Mouse (Mus musculus) heart, embryonic 15.5 days (tissue): Measurements from ENCODE around the gene Med21. TPM values are rescaled to one million over a fixed set of nuclear protein-coding genes. Genes with fewer than 3 reads are reported as not detected.

ENCODE experiments used
- ATAC-seq: fragments of 200-750 bp; cut with Nextera tagmentation; replicated peaks from 2 replicates; pipeline ENCODE4 v1.8.0; 2017; ENCODE audit warnings: low read depth, moderate TSS enrichment; ENCODE audit not compliant: insufficient number of reproducible peaks, insufficient read depth, low FRiP score
- H3K27ac ChIP-seq: fragments of 300-500 bp; sonication (generic); 2 replicates; pipeline ENCODE4 v1.5.1; 2015; ENCODE audit warnings: mild to moderate bottlenecking, inconsistent platforms
- H3K27me3 ChIP-seq: fragments of 300-500 bp; sonication (generic); 2 replicates; pipeline ENCODE4 v1.6.1; 2015; ENCODE audit warnings: inconsistent platforms
- H3K36me3 ChIP-seq: fragments of 300-500 bp; sonication (generic); 2 replicates; pipeline ENCODE4 v1.6.1; 2015; ENCODE audit warnings: mild to moderate bottlenecking, inconsistent platforms
- H3K4me1 ChIP-seq: fragments of 300-500 bp; sonication (generic); replicated peaks from 2 replicates; pipeline ENCODE4 v1.6.1; 2015; ENCODE audit warnings: inconsistent platforms
- H3K4me2 ChIP-seq: fragments of 300-500 bp; sonication (generic); 2 replicates; pipeline ENCODE4 v1.6.1; 2015; ENCODE audit warnings: inconsistent platforms, mild to moderate bottlenecking, moderate library complexity
- H3K4me3 ChIP-seq: fragments of 300-500 bp; sonication (generic); 2 replicates; pipeline ENCODE4 v1.5.1; 2015; ENCODE audit warnings: mild to moderate bottlenecking, inconsistent platforms
- H3K9ac ChIP-seq: fragments of 300-500 bp; sonication (generic); 2 replicates; pipeline ENCODE4 v1.6.1; 2015; ENCODE audit warnings: mild to moderate bottlenecking, inconsistent platforms
- H3K9me3 ChIP-seq: fragments of 300-500 bp; sonication (generic); replicated peaks from 2 replicates; pipeline ENCODE4 v1.6.1; 2016; ENCODE audit warnings: inconsistent platforms
- whole genome bisulfite sequencing: fragments of 180-500 bp; shearing (Covaris S2); methylation state at CpG from one replicate; pipeline ENCODE4 v1.1.7; 2015; ENCODE audit warnings: mixed read lengths; 5-methylcytosine and 5-hydroxymethylcytosine counted together
- polyA plus RNA-seq: library from polyadenylated mRNA; unstranded; fragments of >200 nt; fragmentation: Nextera tagmentation; extraction: Ambion mirVana; gene quantifications from 2 replicates; pipeline ENCODE4 v1.2.1, GENCODE M21; 2015

The Med21 gene
- 135 and 140 TPM in 2 replicates for polyA plus RNA-seq

DNA sequence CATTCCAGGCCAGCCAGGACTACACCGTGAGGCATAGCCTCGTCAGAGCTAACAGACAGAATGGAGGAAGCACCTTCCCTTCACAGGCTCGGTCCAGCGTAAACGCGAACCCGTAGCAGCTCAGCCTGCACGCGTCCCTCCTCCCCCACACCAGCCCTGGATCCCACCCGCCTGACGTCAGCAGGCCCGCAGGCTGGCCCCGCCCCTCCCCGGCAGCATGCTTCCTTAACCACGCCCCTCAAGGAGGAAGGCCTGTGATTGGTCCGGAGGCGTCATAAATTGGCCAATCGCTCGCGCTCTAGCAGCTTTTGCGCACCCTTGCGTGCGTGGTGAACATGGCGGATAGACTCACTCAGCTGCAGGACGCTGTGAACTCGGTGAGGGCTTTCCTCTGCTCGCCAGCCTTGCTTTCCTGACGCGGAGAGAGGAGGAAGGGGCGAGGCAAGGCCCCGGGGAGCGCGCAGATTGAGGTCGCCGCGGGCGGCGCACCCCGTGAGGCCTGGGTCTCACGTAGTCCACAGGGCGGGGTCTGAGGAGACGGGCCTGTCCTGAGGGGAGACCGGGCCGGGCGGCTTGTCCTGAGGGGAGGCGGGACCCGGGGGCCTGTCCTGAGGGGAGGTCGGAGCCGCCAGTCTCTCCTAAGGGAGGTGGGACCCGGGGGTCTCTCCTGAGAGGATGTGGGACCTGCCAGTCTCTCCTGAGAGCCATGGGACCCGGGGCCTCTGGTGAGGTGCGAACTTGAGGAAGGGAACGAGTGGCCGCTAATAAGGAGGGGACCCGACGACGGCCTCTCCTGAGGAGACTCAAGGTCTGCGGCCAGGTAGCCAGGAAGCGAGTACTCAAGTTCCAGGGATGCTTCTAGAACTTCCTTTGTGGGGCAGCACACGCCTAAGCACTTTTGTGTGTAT, at the start of gene Med21, which contains the start of gene Tm7sf3:
Gene Med21 (plus strand): TSS at position 272 of the 908 bp plus-strand sequence.
Gene Tm7sf3 (minus strand): TSS at position 549 of the 908 bp plus-strand sequence.
- Histone ChIP-seq H3K4me2 (peak within 1 kb of the TSS; percentile 80), H3K9ac (peak within 1 kb of the TSS; percentile 92), H3K9me3 (no peaks in the 10 kb centered on the region), H3K4me3 (peak within 1 kb of the TSS; percentile 87), H3K4me1 (peaks cover 8% of the 10 kb centered on the region), H3K27me3 (no peaks in the 10 kb centered on the region), H3K36me3 (no peaks in the 10 kb centered on the region; the same call in 1 of the 2 replicates), H3K27ac (peak within 1 kb of the TSS; percentile 95)
- peak; percentile 96 for ATAC-seq
- WGBS, result under 1% methylated on average over 60 of the region's 60 CpGs

GRCm38 (mm10) chr6:146602601-146603000, 39.7 kb upstream of the Med21 start:
- Histone ChIP-seq H3K4me1 (no peaks in the 10 kb centered on the region), H3K36me3 (peaks cover 78% of the 10 kb centered on the region), H3K9me3 (no peaks in the 10 kb centered on the region), H3K9ac (no peak overlapping the region), H3K4me2 (no peak overlapping the region), H3K27ac (no peak overlapping the region), H3K4me3 (no peak overlapping the region), H3K27me3 (no peaks in the 10 kb centered on the region)
- no peak for ATAC-seq
- WGBS, result 80% methylated on average over 4 of the region's 4 CpGs

DNA sequence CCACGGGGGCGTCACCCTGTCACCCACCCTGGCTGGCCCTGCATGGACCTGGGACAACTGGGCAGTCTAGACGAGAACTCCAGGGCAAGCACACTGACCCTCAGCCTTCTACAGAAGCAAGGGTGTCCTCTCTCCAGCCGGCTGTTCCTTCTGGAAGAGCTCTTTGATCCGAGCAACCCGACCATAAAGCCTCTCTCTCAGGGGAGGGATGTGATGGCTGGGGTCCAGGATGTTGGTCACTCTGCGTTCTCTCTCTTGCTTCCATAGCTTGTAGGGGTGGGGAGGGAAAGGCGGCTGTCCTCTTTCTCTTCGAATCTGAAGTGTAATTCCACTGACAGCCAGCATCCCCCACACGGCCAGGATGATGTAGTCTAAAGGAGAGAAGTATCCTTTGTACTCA, 38.7 kb upstream of the Med21 start:
- Histone ChIP-seq H3K4me1 (no peaks in the 10 kb centered on the region), H3K9me3 (no peaks in the 10 kb centered on the region), H3K4me3 (no peak overlapping the region), H3K27ac (no peak overlapping the region), H3K36me3 (peaks cover 85% of the 10 kb centered on the region), H3K27me3 (no peaks in the 10 kb centered on the region), H3K4me2 (no peak overlapping the region), H3K9ac (no peak overlapping the region)
- WGBS, result 75% methylated on average over 10 of the region's 10 CpGs
- no peak for ATAC-seq

DNA sequence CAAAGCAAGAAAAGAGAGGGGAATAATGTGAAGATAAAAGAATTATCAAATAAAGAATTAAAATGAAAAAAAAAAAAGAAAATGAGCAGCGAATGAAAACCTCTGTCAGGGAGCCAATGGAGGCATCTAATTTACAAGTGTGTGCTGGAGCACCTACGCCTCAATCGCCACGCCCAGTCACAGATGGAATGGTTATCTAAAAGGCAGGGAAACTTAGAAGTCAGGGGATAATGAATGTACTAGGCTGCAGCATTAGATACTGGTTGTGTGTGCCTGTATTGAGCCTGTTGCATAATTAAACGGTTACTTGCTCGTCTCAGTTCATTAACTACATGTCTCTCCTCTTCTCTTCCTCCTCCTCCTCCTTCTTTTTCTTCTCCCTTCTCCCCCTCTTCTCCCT, 31.0 kb upstream of the Med21 start:
- H3K9ac ChIP-seq, result no peak overlapping the region
- H3K4me1 ChIP-seq, result no peaks in the 10 kb centered on the region
- no peak overlapping the region for H3K4me3 ChIP-seq
- H3K36me3 ChIP-seq, result peaks cover 83% of the 10 kb centered on the region
- H3K27me3 ChIP-seq, result no peaks in the 10 kb centered on the region
- no peak for ATAC-seq
- WGBS, result 92% methylated on average over 6 of the region's 6 CpGs
- H3K27ac ChIP-seq, result no peak overlapping the region
- H3K4me2 ChIP-seq, result no peak overlapping the region
- no peaks in the 10 kb centered on the region for H3K9me3 ChIP-seq

DNA sequence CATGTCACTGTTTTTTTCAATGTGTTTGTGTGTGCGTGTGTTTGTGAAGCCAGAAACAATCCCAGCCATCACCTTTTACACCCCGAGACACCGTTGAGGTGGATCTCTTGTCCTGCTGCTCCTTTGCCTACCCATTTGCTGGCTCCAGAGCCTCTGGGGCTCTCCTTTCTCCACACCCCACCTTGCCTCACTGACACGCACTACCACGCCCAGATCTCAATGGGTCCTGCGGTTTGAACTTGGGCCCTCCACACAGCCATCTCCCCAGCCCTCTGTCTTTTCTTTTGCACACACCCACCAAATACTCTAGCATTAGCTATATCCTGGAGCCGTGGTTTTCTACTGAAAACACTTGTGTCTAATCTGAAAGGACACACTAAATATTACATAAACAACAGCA, 30.4 kb upstream of the Med21 start:
- no peak for ATAC-seq
- no peaks in the 10 kb centered on the region for H3K27me3 ChIP-seq
- H3K4me1 ChIP-seq, result no peaks in the 10 kb centered on the region
- H3K9me3 ChIP-seq, result no peaks in the 10 kb centered on the region
- H3K9ac ChIP-seq, result no peak overlapping the region
- peaks cover 83% of the 10 kb centered on the region for H3K36me3 ChIP-seq
- WGBS, result 88% methylated on average over 7 of the region's 7 CpGs
- no peak overlapping the region for H3K4me2 ChIP-seq
- no peak overlapping the region for H3K4me3 ChIP-seq
- no peak overlapping the region for H3K27ac ChIP-seq

GRCm38 (mm10) chr6:146612736-146613135, 29.6 kb upstream of the Med21 start:
- Histone ChIP-seq H3K27ac (no peak overlapping the region), H3K9ac (no peak overlapping the region), H3K36me3 (peaks cover 83% of the 10 kb centered on the region), H3K27me3 (no peaks in the 10 kb centered on the region), H3K9me3 (no peaks in the 10 kb centered on the region), H3K4me3 (no peak overlapping the region), H3K4me2 (no peak overlapping the region), H3K4me1 (no peaks in the 10 kb centered on the region)
- 87% methylated on average over 5 of the region's 5 CpGs for WGBS
- no peak for ATAC-seq

DNA sequence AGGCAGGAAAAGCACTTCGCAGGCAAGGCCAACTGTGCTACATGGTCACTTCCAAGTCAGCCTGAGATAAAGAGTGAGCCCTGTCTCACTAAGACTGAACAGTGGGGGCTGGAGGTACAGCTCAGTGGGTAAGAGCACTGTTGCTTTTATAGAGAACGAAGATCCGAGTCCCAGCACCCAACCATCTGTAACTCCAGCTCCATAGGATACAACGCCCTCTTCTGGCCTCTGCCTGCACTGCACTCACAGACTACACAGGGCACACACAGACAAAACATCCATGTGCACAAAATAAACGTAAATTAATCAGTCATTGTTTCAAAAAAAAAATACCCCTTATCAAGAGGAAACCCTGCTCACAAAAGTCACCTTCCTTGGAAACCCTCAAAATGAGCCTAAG, 28.4 kb upstream of the Med21 start:
- Histone ChIP-seq H3K9ac (no peak overlapping the region), H3K4me3 (no peak overlapping the region), H3K9me3 (no peaks in the 10 kb centered on the region), H3K27ac (no peak overlapping the region), H3K27me3 (no peaks in the 10 kb centered on the region), H3K36me3 (peaks cover 87% of the 10 kb centered on the region), H3K4me1 (no peaks in the 10 kb centered on the region), H3K4me2 (no peak overlapping the region)
- no peak for ATAC-seq
- WGBS, result 89% methylated on average over 5 of the region's 5 CpGs

DNA sequence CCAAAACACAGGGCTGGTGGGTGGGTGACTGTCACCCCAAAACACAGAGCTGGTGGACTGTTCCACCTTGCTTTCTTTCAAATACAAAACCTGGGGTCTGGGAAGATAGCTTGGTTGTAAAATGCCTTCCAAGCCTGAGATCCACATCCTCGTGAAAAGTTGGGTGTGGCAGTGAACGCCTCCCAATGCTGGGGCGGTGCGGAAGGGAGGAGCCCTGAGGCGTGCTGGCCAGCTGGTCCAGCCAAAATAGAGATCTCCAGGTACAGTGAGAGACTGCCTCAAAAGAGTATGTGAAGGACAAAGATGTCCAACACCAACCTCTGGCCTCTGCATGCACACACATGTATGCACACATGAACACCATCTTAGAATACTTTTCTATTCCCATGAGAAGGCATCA, 27.8 kb upstream of the Med21 start:
- Histone ChIP-seq H3K4me1 (no peaks in the 10 kb centered on the region), H3K9ac (no peak overlapping the region), H3K9me3 (no peaks in the 10 kb centered on the region), H3K4me3 (no peak overlapping the region), H3K36me3 (peaks cover 84% of the 10 kb centered on the region), H3K4me2 (no peak overlapping the region), H3K27me3 (no peaks in the 10 kb centered on the region), H3K27ac (no peak overlapping the region)
- WGBS, result 90% methylated on average over 5 of the region's 5 CpGs
- ATAC-seq, result no peak

GRCm38 (mm10) chr6:146615891-146616290, 26.5 kb upstream of the Med21 start:
- H3K4me3 ChIP-seq, result no peak overlapping the region
- WGBS, result 92% methylated on average over 8 of the region's 8 CpGs

DNA sequence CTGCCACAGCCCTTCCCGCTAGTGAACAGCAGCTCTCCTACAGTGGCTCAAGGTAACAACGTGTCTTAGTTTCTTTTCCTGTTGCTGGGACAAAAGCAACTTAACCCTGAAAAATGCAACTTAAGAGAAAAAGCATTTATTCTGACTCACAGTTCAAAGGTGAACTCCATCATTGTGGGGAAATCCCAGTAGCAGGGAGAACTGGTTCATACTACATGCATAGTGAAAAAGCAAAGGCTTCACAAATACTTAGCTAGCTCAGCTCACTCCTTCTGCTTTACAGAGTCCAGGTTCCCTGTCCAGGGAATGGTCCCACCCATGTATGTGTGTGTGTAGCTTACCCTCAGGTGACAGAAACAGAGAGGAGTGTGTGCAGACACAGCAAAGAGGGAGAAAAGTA, 25.7 kb upstream of the Med21 start:
- no peak overlapping the region for H3K9ac ChIP-seq
- H3K4me2 ChIP-seq, result no peak overlapping the region
- no peaks in the 10 kb centered on the region for H3K9me3 ChIP-seq
- 85% methylated on average over 2 of the region's 2 CpGs for WGBS
- no peak overlapping the region for H3K4me3 ChIP-seq
- no peak for ATAC-seq
- no peak overlapping the region for H3K27ac ChIP-seq
- H3K36me3 ChIP-seq, result peaks cover 76% of the 10 kb centered on the region
- H3K4me1 ChIP-seq, result no peaks in the 10 kb centered on the region
- no peaks in the 10 kb centered on the region for H3K27me3 ChIP-seq

More at GRCm38 (mm10) chr6:146615891-146616290, 26.5 kb upstream of the Med21 start:
- Histone ChIP-seq H3K27me3 (no peaks in the 10 kb centered on the region), H3K4me2 (no peak overlapping the region), H3K4me1 (no peaks in the 10 kb centered on the region), H3K36me3 (peaks cover 80% of the 10 kb centered on the region), H3K27ac (no peak overlapping the region), H3K9me3 (no peaks in the 10 kb centered on the region), H3K9ac (no peak overlapping the region)
- ATAC-seq, result no peak

DNA sequence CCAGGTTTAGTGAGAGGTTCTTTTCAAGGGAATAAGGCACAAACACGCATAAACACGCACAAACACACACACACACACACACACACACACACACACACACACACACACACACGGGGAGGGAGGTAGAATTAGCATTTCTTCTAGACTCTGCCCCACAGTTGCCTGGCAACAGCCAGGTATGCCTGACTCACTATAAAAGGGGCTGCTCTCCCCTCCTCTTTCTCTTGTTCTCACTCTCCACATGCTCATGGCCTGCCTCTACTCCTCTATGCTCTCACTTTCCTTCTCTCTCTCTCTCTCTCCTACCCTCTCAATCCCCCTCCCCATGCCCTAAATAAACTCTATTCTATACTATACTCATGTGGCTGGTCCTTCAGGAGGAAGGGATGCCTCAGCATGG, 14.2 kb upstream of the Med21 start:
- Histone ChIP-seq H3K9me3 (no peaks in the 10 kb centered on the region), H3K27me3 (no peaks in the 10 kb centered on the region), H3K27ac (no peak overlapping the region), H3K4me2 (no peak overlapping the region), H3K4me1 (peaks cover 21% of the 10 kb centered on the region), H3K4me3 (no peak overlapping the region), H3K36me3 (no peaks in the 10 kb centered on the region), H3K9ac (no peak overlapping the region)
- WGBS, result 69% methylated on average over 3 of the region's 3 CpGs
- no peak for ATAC-seq
